Mouse (Mus musculus) E14TG2a.4 (cell line): ENCODE results near the gene Tnfsf4.

ENCODE experiments used
- CTCF ChIP-seq: conservative IDR thresholded peaks from 2 replicates; pipeline ENCODE4 v1.5.1; 2014; ENCODE audit warnings: low read length
- POU5F1 ChIP-seq: IDR thresholded peaks from 2 replicates; pipeline ENCODE4 v1.6.1; 2014; ENCODE audit warnings: low read length, borderline replicate concordance

- TF ChIP-seq CTCF (no peak), POU5F1 (no peak)
Measured at GRCm38 (mm10) chr1:161419926-161420325, 24.7 kb downstream of the Tnfsf4 start.
